Mouse (Mus musculus) adrenal gland, adult 2 months (tissue): Measurements from ENCODE around the gene Bspry. TPM values are rescaled to one million over a fixed set of nuclear protein-coding genes. Genes with fewer than 3 reads are reported as not detected.

Experiments
- DNase-seq: peaks from one replicate; pipeline ENCODE4 v3.0.0; 2021
- polyA plus RNA-seq: library from polyadenylated mRNA; depleted of rRNA; stranded (reverse); fragments of >200 nt; gene quantifications from 2 replicates; pipeline ENCODE4 v1.2.3, GENCODE M21; 2012
- total RNA-seq, 2 experiments: library from RNA; stranded (reverse); gene quantifications; 2 replicates each; pipeline ENCODE4 v1.2.3; 2021

Bspry gene
- total and polyA plus RNA-seq, 3 experiments = 3.0 to 13.9 (median 10.9) TPM

DNA sequence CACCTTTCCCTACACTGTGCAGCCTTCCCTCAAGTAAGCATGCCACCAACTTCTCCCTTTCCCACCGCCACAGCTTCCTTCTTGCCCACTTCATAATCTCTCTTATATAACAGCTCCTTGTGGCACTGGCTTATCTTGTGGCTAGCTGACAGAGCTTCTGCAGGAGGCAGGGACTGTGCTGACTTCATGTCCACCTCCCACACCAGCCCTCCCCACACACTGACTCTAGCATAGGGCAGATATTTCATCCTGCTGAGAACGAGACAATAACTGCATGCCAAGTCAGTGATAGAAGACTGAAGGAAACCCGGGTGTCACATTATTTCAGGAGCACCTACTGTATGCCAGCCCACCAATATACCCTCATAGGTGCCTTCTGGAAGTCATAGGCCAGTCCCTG, 35.6 kb downstream of the Bspry start:
- no peak for DNase-seq

GRCm38 (mm10) chr4:62516079-62516478, 36.2 kb downstream of the Bspry start:
- peak; percentile 79 for DNase-seq

DNA sequence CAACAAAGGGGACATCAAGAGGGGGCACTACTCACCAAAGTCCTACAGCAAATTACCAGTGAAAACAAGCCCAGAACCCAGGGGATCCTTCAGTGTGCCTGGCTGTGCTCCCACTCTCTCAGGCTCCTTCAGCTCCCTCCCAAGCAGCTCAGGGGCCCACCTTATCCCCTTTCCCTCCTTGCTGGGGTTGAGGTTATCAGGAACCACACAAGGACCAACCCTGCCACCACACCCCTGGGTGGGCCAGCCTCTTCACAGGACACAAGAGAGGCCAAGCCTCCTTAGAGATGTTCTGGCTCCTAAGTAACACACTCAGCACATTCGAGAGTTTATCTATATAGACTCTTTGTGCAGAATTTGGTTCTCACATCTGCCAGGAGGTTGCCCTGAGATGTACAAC, 36.7 kb downstream of the Bspry start:
- no peak for DNase-seq

- DNase-seq = no peak
Measured at GRCm38 (mm10) chr4:62517046-62517445, 37.2 kb downstream of the Bspry start.

DNA sequence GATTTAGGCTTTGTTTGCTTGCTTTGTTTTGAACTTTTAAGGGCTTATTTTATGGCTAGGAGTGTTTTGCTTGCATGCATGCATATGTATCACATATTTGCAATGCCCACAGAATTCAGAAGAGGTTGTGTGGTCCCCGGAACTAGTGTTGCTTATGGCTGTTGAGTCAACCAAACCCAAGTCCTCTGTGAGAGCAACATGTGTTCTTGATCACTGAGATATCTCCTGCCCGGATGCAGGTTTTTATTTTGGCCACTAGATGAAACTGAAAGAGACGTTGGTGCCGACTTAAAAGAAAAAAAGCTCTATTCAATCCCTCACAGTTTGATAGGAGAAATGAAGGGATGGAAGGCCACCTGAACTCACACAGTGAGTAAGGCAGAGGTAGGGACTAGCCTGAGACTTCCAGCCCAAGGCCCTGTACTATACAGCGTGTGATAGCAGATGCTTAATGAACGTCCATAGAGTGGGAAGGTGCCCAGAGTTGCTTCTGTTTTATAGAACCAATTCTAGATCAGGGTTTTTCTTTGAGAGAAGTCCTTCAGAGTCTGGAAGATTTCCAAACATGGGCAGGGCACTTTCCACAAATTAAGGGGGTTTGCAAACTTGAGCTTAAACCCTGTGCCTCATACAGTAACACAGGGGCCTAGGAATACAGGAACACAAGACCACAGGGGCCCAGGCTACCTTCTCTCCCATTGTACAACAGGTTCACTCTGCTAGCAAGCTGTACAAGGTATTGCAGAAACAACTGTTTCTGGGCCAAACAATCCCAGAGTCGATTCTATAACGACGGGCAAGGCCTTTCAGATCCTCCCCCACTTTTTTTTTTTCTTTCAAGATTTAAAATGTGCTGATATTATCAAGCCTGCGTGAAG, 37.9 kb downstream of the Bspry start:
- no peak for DNase-seq

DNA sequence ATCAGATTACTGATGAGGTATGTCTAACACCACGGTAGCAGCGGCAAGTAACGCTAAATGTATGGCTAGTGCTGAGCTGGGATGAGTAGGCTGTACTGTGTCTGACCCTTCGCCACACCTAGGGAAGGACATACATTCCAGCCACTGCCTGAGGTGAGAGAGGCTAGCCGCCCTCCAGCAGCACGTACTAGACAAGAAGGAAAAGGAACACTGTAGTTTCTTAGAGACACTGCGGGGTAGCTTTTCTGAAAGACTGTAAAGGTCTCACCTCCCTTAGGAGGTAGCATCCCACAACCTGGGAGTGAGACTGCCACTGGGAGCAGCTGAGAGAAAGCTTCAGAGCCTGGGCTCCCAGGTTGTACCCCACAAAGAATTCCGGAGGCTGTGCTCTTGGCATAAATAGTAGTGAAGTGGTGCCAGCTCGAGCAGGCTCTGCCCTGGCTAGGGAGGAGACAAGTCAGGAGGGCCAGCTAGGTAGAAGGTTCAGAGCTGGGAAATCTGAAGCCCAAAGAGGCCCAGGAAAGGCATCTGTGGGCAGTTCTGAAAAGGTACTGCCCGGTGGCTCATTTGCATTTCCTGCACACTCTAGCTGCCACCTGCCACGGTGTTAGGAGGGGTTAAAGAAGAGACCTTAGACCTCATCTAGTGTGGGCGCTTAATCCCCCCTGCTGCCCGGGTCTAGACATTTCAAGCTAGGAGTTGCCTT, 38.7 kb downstream of the Bspry start:
- DNase-seq = peak; percentile 70

DNA sequence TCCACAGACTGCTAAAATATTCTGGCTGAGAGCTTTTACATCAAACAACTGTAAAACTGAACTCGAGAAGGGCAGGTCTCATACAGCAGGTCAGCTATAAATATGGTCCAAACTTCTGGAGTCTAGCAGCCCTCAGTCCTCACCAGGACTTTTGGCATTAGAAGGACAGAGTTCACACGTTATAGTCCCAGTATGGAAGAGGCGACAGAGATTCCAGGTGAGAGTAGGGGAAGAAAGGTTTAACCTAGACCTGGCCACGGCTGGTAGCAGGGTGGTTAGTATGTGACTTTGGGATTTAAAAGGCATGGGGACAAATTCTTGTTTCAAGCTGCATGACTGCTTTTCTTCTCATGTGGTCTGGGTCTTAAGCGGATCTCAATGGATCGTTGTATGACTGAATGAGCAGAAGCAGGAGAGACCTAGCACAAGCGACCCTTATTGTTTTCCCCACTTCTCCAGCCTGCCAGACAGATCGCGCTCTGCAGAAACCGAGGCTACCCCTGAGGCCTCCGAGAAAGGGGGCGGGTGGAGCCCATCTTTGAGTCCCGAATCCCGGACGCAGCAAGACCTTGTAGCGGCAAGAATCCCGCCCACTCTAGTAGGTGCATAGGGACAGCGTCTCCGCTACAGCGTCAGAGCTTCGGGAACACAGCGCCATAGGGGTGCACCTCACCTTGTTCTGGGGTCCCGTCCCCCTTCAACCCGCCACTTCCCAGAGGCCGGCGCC, 39.4 kb downstream of the Bspry start:
- no peak for DNase-seq

GRCm38 (mm10) chr4:62519849-62520233, 40.0 kb downstream of the Bspry start, which contains the start of gene Alad:
TSS of gene Alad (minus strand) at chr4:62519918.
- DNase-seq = peak; percentile 95

DNA sequence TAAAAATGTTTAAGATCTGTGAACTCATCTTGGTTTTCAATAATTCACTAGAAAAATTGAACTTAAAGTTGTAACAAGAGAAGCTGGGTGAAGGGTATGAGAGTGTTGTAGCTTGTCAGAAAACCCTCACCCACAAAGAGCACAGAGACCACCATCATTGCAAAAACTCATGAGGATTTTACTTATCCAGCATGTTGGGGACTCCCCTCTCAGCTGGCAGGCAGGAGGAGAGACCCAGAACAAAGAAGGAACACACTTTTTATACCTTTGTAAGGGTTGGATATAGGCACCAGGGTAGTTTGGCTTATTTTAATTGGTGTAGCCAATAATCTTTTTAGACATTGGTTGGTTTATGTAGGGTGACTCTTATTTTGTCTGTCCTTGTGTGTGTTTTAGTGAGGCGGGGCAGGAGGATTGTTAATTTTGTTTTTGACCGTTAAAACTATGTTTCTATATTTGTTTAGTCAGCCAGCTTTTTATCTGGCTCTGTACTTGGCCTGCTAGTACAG, 41.1 kb downstream of the Bspry start:
- no peak for DNase-seq

DNA sequence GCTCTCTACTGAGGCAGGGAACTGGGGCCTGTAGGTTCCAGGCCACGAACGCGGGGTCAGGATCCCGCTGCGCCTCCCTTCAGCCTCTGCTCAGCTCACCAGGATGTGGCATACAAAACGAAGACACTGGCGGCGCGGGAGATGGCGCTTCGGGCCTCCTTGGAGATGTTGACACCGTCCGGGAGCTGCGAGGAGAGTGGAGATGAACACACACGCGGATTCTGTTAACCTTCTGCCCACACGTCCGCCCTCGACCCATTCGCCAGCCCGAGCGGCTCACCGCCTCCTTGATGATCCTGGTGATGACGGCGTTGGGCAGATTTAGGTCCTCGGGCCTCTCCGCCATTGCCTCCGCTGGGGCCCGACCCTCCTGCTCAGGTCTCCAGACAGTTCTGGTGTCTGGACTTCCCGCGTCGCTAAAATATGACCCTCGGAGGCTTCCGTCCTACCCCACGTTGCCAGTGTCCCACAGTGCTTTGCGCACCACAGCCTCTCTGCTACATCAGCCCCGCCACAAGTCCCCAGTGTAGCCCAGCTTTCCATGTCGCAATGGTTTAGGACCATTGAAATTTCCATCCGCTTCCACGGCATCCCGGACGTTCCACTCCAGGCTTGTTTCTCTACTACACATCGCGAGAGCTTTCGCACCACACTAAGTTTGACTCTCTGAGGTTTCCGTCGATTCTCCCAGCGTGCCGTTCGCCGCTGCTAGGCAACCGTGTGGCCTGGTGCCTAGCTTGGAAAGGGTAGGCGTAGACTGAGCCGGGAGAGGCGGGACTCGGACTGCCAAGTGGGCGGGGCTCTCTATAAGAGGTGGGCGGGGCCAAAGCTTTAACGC, 45.0 kb downstream of the Bspry start, which contains the start of the genes Pole3 and 4933430I17Rik:
Gene Pole3 (minus strand): TSS at position 418 of the 838 bp plus-strand sequence.
Gene 4933430I17Rik (plus strand): TSS at position 719 of the 838 bp plus-strand sequence.
- peak; percentile 96 for DNase-seq

- DNase-seq = no peak
Measured at GRCm38 (mm10) chr4:62525489-62525811, 45.6 kb downstream of the Bspry start.

DNA sequence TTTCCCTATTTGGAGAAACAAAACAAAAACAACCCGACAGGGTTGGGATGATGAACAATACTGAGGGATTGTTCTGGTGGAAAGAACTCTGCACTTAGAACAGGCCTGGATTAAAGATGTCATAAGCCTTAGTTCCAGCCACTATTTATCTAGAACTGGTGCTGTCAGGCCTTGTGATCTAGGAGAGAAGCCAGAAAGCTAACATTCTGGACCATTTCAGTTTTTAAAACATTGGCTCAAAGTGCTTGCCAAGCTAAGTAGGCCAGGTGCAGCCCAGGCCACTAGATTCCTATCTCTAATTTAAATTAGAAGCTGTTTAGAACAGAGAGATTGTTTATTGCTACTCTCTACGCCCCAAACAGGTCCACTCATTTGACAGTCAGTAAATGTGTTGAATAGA, 46.4 kb downstream of the Bspry start:
- DNase-seq = no peak

DNA sequence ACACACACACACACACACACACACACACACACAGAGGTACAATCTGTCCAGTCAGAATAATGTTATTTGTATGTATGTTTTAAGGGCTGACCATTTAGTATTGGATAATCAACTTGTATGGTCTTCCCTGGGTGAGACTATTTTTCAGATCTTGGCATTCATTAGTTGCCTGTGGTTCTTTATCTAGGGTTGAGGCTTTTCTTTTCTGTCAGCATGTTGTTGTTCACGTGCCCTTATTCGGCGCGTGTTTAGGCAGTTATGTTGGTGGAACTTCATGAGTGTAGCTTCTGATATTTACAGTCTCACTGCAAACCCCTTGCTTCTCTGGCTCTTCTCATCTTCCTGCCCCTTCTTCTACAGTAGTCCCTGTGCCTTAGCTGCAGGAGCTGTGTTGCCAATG, 47.8 kb downstream of the Bspry start:
- no peak for DNase-seq

- no peak for DNase-seq
Measured at GRCm38 (mm10) chr4:62533729-62534128, 53.9 kb downstream of the Bspry start.

DNA sequence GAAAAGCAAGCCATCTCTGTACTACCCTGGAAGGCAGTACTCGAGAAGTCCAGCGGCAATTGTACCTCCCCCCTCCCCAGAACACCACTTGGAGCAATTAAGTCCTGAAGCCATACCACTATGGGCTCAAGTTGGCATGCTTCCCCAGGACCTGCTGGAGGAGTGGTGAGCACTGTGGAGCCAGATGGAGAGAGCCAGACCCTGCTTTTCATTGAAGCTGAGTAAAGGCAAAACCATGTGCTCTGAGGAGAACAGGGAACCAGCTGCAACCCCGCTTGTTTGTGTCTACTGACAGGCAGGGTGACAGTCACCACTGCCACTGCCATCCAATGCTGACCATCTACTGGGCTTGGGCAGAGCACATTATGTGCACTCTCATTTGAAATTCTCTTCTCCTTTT, 61.9 kb downstream of the Bspry start:
- no peak for DNase-seq

DNA sequence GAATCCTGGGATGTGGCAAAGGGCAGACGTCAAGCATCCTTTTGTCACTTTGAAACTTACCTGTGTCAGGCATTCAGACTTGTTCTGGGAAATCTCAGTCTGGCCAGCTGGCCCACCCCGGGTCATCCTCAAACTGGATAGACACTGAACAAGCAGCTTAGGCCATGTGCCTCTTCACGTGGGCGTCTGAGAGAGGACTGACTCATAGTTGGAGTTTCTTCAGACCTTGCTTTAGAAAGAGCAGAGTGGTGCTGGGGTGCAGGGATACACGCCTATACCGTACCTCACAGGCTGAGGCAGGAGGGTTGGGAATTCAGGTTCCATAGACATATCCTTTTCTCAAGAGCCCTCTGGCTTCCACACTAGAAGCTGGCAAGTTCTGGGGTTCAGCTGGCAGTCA, 63.9 kb downstream of the Bspry start:
- DNase-seq = no peak

DNA sequence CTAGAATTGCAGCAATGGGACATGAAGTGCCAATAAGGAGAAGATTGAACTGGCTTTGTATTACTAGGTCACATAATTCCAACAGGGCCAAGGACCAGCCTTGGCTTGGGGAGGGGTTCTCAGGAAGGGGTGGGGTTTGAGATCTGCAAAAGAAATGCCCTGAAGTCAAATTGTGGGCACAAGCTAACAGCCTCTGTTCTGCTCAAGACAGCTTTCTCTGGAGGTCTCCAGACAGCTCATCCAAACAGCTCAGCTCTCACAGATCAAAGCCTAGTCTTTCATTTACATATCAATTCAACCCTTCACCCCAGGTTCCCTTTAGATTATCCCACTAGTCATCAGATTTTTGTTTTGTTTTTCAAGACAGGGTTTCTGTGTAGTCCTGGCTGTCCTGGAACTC, 64.9 kb downstream of the Bspry start:
- no peak for DNase-seq
